Mouse (Mus musculus): ENCODE data around the gene Fbxl4. TPM values are rescaled to one million over a fixed set of nuclear protein-coding genes. Genes with fewer than 3 reads are reported as not detected.

Gene Fbxl4
- 1 to 10 TPM; 5.3 to 5.7 TPM for total RNA-seq (2023)

GRCm38 (mm10) chr4:22357266-22357930, at the start of gene Fbxl4:
Gene Fbxl4, plus strand, starts transcription at chr4:22357543.

Other genes with a start within 250 kb of the Fbxl4 start
- gene Pou3f2, start 130.8 kb downstream of the Fbxl4 start, total RNA-seq (2023) = not detected

All from neutrophil, adult 83 days (primary cell).